Mouse (Mus musculus) stomach, postnatal 0 days (tissue): ENCODE measurements at regions not wholly inside any gene's neighbourhood (a gene's known extent, or its start where the extent isn't known, plus 50 kb on each side); places are given as distances from the start of the nearest gene placed in this dataset.

ENCODE experiments used
- ATAC-seq: fragments of 200-750 bp; cut with Nextera tagmentation; 2 replicates; pipeline ENCODE4 v1.8.0; 2017; ENCODE audit not compliant: low FRiP score, low TSS enrichment
- DNase-seq: peaks from one replicate; pipeline ENCODE4 v3.0.0-alpha.2; 2016; ENCODE audit warnings: low spot score
- H3K27ac ChIP-seq: fragments of 300-500 bp; sonication (generic); replicated peaks from 2 replicates; pipeline ENCODE4 v1.5.1; 2014; ENCODE audit warnings: mild to moderate bottlenecking, control low read depth
- H3K27me3 ChIP-seq: fragments of 300-500 bp; sonication (generic); 2 replicates; pipeline ENCODE4 v1.6.1; 2014; ENCODE audit warnings: low read length; ENCODE audit not compliant: control insufficient read depth, insufficient read depth
- H3K36me3 ChIP-seq: fragments of 300-500 bp; sonication (generic); 2 replicates; pipeline ENCODE4 v1.6.1; 2014; ENCODE audit warnings: low read length, mixed read lengths; ENCODE audit not compliant: control insufficient read depth, insufficient read depth
- H3K4me1 ChIP-seq: fragments of 300-500 bp; sonication (generic); replicated peaks from 2 replicates; pipeline ENCODE4 v1.6.1; 2014; ENCODE audit warnings: antibody characterized with exemption; ENCODE audit not compliant: control insufficient read depth, insufficient read depth
- H3K4me2 ChIP-seq: fragments of 300-500 bp; sonication (generic); replicated peaks from 2 replicates; pipeline ENCODE4 v1.6.1; 2014; ENCODE audit warnings: low read depth, mild to moderate bottlenecking, control low read depth, moderate library complexity
- H3K4me3 ChIP-seq: fragments of 300-500 bp; sonication (generic); 2 replicates; pipeline ENCODE4 v1.5.1; 2014; ENCODE audit warnings: low read depth, low read length, control low read depth
- H3K9ac ChIP-seq: fragments of 300-500 bp; sonication (generic); 2 replicates; pipeline ENCODE4 v1.6.1; 2014; ENCODE audit warnings: mild to moderate bottlenecking, low read length, control low read depth, mixed read lengths
- H3K9me3 ChIP-seq: fragments of 300-500 bp; sonication (generic); 2 replicates; pipeline ENCODE4 v1.6.1; 2016; ENCODE audit warnings: low read length; ENCODE audit not compliant: control insufficient read depth
- CTCF ChIP-seq: IDR thresholded peaks from 2 replicates; pipeline ENCODE4 v1.5.1; 2016; ENCODE audit warnings: antibody characterized with exemption, low read depth, mild to moderate bottlenecking, moderate library complexity
- EP300 ChIP-seq: optimal IDR thresholded peaks from 2 replicates; pipeline ENCODE3; 2016; ENCODE audit warnings: antibody characterized with exemption
- WGBS: fragments of 180-500 bp; shearing (Covaris S2); extraction: QIAGEN DNeasy Blood & Tissue Kit; methylation state at CpG from one replicate; pipeline ENCODE4 v1.1.7; 2014; 5-methylcytosine and 5-hydroxymethylcytosine counted together

DNA sequence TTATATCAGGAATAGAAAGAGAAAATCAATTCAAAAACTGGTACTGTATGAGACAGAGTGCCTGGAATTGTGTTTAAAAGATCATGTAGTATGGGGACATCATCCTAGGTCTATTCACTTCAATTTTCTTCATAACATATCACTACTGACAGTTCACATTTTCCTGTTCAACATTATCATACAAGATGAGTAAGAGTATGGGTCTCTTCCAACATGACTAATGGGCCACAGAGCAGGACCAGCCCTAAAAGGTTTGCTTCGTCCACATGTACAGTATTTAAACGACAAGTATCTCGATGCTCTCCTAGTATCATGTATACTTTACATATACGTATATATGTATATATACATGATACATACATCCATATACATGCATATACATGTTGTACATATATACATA lies 164.8 kb upstream of the Atp1b1 start:
- H3K4me3 ChIP-seq: no peak overlapping the region

DNA sequence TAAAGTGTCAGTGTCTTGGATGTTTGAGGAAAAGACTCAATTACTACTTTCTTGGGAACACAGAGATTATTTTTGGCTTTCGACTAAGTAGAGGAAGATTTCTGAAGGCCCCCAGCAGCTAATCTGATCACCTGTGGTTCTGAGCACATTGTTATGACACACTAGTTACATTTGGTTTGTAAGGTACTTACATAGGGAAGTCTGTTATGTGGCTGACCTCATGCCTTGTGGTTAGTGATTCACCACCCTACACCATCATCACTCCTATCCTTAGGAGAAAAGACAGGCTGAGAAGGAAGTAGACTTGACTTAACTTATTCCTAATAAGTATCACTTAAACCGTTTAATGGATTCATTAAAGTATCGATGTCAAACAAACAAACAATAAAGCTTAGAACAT lies 164.3 kb upstream of the Atp1b1 start:
- Histone ChIP-seq H3K4me1 (no peaks in the 10 kb centered on the region), H3K9me3 (no peaks in the 10 kb centered on the region), H3K27me3 (no peaks in the 10 kb centered on the region), H3K4me2 (no peak overlapping the region), H3K9ac (no peak overlapping the region), H3K4me3 (no peak overlapping the region), H3K27ac (no peak overlapping the region), H3K36me3 (no peaks in the 10 kb centered on the region)
- no peak for TF ChIP-seq EP300
- TF ChIP-seq CTCF: no peak
- DNase-seq: no peak
- 91% methylated on average over 3 of the region's 3 CpGs for WGBS
- no peak for ATAC-seq

More for the DNA sequence above, 164.8 kb upstream of the Atp1b1 start:
- Histone ChIP-seq H3K27ac (no peak overlapping the region), H3K36me3 (no peaks in the 10 kb centered on the region), H3K27me3 (no peaks in the 10 kb centered on the region), H3K9ac (no peak overlapping the region), H3K4me2 (no peak overlapping the region), H3K9me3 (no peaks in the 10 kb centered on the region), H3K4me1 (no peaks in the 10 kb centered on the region)
- WGBS: 91% methylated on average over 4 of the region's 4 CpGs
- DNase-seq (no peak), ATAC-seq (no peak)
- TF ChIP-seq EP300 (no peak), CTCF (no peak)

GRCm38 (mm10) chr1:164620129-164620528 lies 162.0 kb upstream of the Atp1b1 start:
- Histone ChIP-seq H3K36me3 (no peaks in the 10 kb centered on the region), H3K27me3 (no peaks in the 10 kb centered on the region), H3K27ac (no peak overlapping the region), H3K4me1 (no peaks in the 10 kb centered on the region), H3K4me3 (no peak overlapping the region), H3K4me2 (no peak overlapping the region), H3K9me3 (no peaks in the 10 kb centered on the region), H3K9ac (no peak overlapping the region)
- DNase-seq (no peak), ATAC-seq (no peak)
- TF ChIP-seq CTCF (no peak), EP300 (no peak)
- WGBS: 58% methylated on average over 1 of the region's 1 CpGs

DNA sequence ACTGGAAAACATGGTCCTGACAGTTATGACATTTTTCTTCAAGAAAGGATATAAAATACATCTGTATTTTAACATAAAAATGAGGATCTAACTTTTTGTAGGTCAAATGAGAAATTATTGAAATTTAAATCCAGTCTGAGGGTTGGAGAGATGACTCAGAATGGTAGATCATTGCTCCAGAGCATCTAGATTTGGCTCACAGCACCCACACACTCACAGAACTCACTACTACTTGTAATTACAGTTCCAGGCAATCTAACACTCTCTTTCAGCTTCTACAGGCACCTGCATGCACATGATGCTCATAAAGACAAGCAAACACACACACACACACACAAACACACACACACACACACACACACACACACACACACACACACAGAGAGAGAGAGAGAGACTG lies 159.7 kb upstream of the Atp1b1 start:
- no peak for TF ChIP-seq EP300
- TF ChIP-seq CTCF: no peak
- H3K4me1 ChIP-seq: no peaks in the 10 kb centered on the region
- DNase-seq (no peak), ATAC-seq (no peak)
- H3K36me3 ChIP-seq: no peaks in the 10 kb centered on the region
- no peaks in the 10 kb centered on the region for H3K9me3 ChIP-seq
- H3K9ac ChIP-seq: no peak overlapping the region
- H3K4me3 ChIP-seq: no peak overlapping the region
- H3K27me3 ChIP-seq: no peaks in the 10 kb centered on the region
- H3K27ac ChIP-seq: no peak overlapping the region
- H3K4me2 ChIP-seq: no peak overlapping the region

DNA sequence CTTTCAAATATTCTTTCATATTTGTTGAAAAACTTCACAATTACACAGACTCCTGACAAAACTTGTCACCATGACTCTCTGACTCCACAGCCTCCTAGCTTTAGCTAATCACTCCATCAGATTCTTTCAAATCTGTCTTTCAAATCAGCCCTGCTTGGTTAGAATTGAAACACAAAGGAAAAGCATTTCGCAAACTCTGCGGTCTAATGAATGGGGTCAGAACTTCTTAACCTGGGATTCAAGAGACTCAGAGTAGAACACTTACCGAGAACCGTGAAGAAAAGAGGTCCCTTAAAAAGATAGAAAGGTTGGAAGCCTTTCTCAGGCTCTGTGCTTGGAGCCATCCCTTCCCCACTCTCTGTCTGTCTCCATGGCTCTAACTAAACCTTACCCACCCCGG lies 148.9 kb upstream of the Atp1b1 start:
- no peaks in the 10 kb centered on the region for H3K27me3 ChIP-seq
- TF ChIP-seq CTCF (no peak), EP300 (no peak)
- DNase-seq: no peak
- H3K4me1 ChIP-seq: no peaks in the 10 kb centered on the region
- ATAC-seq: no peak
- H3K9me3 ChIP-seq: no peaks in the 10 kb centered on the region
- WGBS: 68% methylated on average over 5 of the region's 5 CpGs
- H3K4me2 ChIP-seq: no peak overlapping the region
- no peak overlapping the region for H3K9ac ChIP-seq
- H3K27ac ChIP-seq: no peak overlapping the region
- H3K4me3 ChIP-seq: no peak overlapping the region
- no peaks in the 10 kb centered on the region for H3K36me3 ChIP-seq

- H3K4me3 ChIP-seq: no peak overlapping the region
- H3K27ac ChIP-seq: no peak overlapping the region
- no peaks in the 10 kb centered on the region for H3K36me3 ChIP-seq
- DNase-seq: no peak
- H3K4me1 ChIP-seq: no peaks in the 10 kb centered on the region
- no peak for TF ChIP-seq CTCF
- no peak for TF ChIP-seq EP300
- H3K4me2 ChIP-seq: no peak overlapping the region
- no peak for ATAC-seq
- no peaks in the 10 kb centered on the region for H3K27me3 ChIP-seq
- no peaks in the 10 kb centered on the region for H3K9me3 ChIP-seq
- WGBS: 54% methylated on average over 8 of the region's 8 CpGs
- H3K9ac ChIP-seq: no peak overlapping the region
These were observed 148.1 kb upstream of the Atp1b1 start for GRCm38 (mm10) chr1:164606141-164606754.
